Mouse (Mus musculus): ENCODE measurements around the gene Tm2d3. TPM values are rescaled to one million over a fixed set of nuclear protein-coding genes. Genes with fewer than 3 reads are reported as not detected.

The Tm2d3 gene
- polyA plus RNA-seq, 1 experiment from 2014 or later, result 82.1 TPM

GRCm38 (mm10) chr7:65713782-65714181 lies 22.8 kb downstream of the Tm2d3 start:
- no peaks in the 10 kb centered on the region for H3K9me3 ChIP-seq
- H3K27ac ChIP-seq, result no peak overlapping the region
- H3K4me1 ChIP-seq (replicated peaks), result no peaks in the 10 kb centered on the region
- H3K4me2 ChIP-seq (replicated peaks), result no peak overlapping the region
- WGBS, result 64% methylated on average over 5 of the region's 5 CpGs
- H3K9ac ChIP-seq (replicated peaks), result no peak overlapping the region
- no peaks in the 10 kb centered on the region for H3K27me3 ChIP-seq
- no peak overlapping the region for H3K4me3 ChIP-seq (replicated peaks)
- no peak for ATAC-seq
- H3K36me3 ChIP-seq, result no peaks in the 10 kb centered on the region

GRCm38 (mm10) chr7:65714304-65714703 lies 23.3 kb downstream of the Tm2d3 start:
- WGBS, result 91% methylated on average over 4 of the region's 4 CpGs
- Histone ChIP-seq H3K4me1 (replicated peaks) (no peaks in the 10 kb centered on the region), H3K27ac (no peak overlapping the region), H3K9ac (replicated peaks) (no peak overlapping the region), H3K4me2 (replicated peaks) (no peak overlapping the region), H3K9me3 (no peaks in the 10 kb centered on the region), H3K36me3 (no peaks in the 10 kb centered on the region), H3K4me3 (replicated peaks) (no peak overlapping the region), H3K27me3 (no peaks in the 10 kb centered on the region)
- ATAC-seq, result no peak

DNA sequence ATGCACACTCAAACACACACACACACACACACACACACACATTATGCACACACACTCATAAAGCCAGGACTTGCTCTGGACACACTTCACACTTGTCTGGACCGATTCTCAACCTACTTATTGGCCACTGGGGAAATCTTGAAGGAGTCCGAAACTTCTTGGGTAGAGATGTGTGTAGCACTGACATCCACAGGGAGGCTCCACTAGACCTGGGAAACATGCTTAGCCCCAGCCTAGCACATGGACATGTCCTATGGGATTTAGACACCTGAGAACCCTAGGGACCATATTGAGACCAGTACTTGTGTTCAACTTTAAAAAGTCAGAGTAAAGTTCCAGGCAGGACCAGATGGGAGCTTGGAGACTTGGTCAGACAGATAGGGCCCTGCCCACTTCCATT lies 43.1 kb downstream of the Tm2d3 start:
- no peaks in the 10 kb centered on the region for H3K36me3 ChIP-seq
- no peak for ATAC-seq
- H3K9me3 ChIP-seq, result no peaks in the 10 kb centered on the region
- no peak overlapping the region for H3K4me2 ChIP-seq (replicated peaks)
- no peak overlapping the region for H3K9ac ChIP-seq (replicated peaks)
- no peak overlapping the region for H3K27ac ChIP-seq
- H3K27me3 ChIP-seq, result no peaks in the 10 kb centered on the region
- no peak overlapping the region for H3K4me3 ChIP-seq (replicated peaks)
- H3K4me1 ChIP-seq (replicated peaks), result no peaks in the 10 kb centered on the region
- WGBS, result 74% methylated on average over 2 of the region's 2 CpGs

DNA sequence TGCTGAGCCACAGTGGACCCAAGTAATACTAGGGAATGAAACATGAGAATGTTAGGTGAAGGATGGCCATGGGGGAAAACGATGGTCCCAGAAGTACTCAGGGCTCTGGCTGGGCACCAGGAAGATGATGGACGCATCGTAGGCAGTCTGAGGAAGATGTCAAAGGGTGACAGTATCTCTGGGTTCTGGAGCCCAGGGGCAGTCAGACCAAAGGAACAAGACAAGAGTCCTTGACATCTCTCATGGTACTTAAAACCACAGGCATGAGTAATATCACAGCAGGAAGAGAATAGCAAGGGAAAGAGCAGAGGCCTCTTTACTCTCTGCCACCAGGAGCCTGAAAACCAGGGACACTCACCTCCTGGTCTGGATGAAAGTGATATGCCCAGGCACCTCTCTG lies 44.3 kb downstream of the Tm2d3 start:
- Histone ChIP-seq H3K27ac (no peak overlapping the region), H3K9me3 (no peaks in the 10 kb centered on the region), H3K27me3 (no peaks in the 10 kb centered on the region), H3K36me3 (no peaks in the 10 kb centered on the region), H3K4me2 (replicated peaks) (no peak overlapping the region), H3K4me1 (replicated peaks) (no peaks in the 10 kb centered on the region), H3K9ac (replicated peaks) (no peak overlapping the region), H3K4me3 (replicated peaks) (no peak overlapping the region)
- no peak for ATAC-seq
- WGBS, result 92% methylated on average over 3 of the region's 3 CpGs

GRCm38 (mm10) chr7:65737286-65738040 lies 46.5 kb downstream of the Tm2d3 start:
- H3K4me3 ChIP-seq (replicated peaks), result no peak overlapping the region
- H3K27ac ChIP-seq, result no peak overlapping the region
- H3K9me3 ChIP-seq, result no peaks in the 10 kb centered on the region
- ATAC-seq, result no peak
- no peak overlapping the region for H3K9ac ChIP-seq (replicated peaks)
- no peak overlapping the region for H3K4me2 ChIP-seq (replicated peaks)
- H3K27me3 ChIP-seq, result no peaks in the 10 kb centered on the region
- no peaks in the 10 kb centered on the region for H3K4me1 ChIP-seq (replicated peaks)
- H3K36me3 ChIP-seq, result no peaks in the 10 kb centered on the region
- WGBS, result 86% methylated on average over 12 of the region's 12 CpGs

- no peaks in the 10 kb centered on the region for H3K4me1 ChIP-seq (replicated peaks)
- no peak overlapping the region for H3K27ac ChIP-seq
- H3K4me2 ChIP-seq (replicated peaks), result no peak overlapping the region
- no peaks in the 10 kb centered on the region for H3K27me3 ChIP-seq
- no peak overlapping the region for H3K9ac ChIP-seq (replicated peaks)
- H3K4me3 ChIP-seq (replicated peaks), result no peak overlapping the region
- 83% methylated on average over 8 of the region's 8 CpGs for WGBS
- H3K9me3 ChIP-seq, result no peaks in the 10 kb centered on the region
- H3K36me3 ChIP-seq, result no peaks in the 10 kb centered on the region
- 0 out of 2 replicates have a peak, but pooled peaks have one; percentile 14 for ATAC-seq
Observed at GRCm38 (mm10) chr7:65742857-65743256, 51.9 kb downstream of the Tm2d3 start.

- Histone ChIP-seq H3K36me3 (no peaks in the 10 kb centered on the region), H3K9me3 (no peaks in the 10 kb centered on the region), H3K4me1 (replicated peaks) (peaks cover 6% of the 10 kb centered on the region; the same call in 1 of the 2 replicates), H3K4me3 (replicated peaks) (no peak overlapping the region), H3K27ac (no peak overlapping the region), H3K9ac (replicated peaks) (no peak overlapping the region), H3K27me3 (no peaks in the 10 kb centered on the region), H3K4me2 (replicated peaks) (no peak overlapping the region)
- 78% methylated on average over 11 of the region's 11 CpGs for WGBS
- no peak for ATAC-seq
Observed at GRCm38 (mm10) chr7:65747990-65748955, 57.3 kb downstream of the Tm2d3 start.

Other genes with a start within 250 kb of the Tm2d3 start
- 22.3 and 26.9 TPM in 2 replicates for gene Tjp1, start 163.4 kb upstream of the Tm2d3 start, polyA plus RNA-seq (2015; fragmentation: Nextera tagmentation; extraction: Ambion mirVana)
- 10.1 and 11.2 TPM in 2 replicates for gene Tarsl2, start 46.3 kb upstream of the Tm2d3 start, polyA plus RNA-seq (2015; fragmentation: Nextera tagmentation; extraction: Ambion mirVana)
- 0.52 and 0.74 TPM in 2 replicates for gene Pcsk6, start 170.6 kb downstream of the Tm2d3 start, polyA plus RNA-seq (2015; fragmentation: Nextera tagmentation; extraction: Ambion mirVana)